Mouse (Mus musculus) left cerebral cortex, adult 18-20 months (tissue): ENCODE measurements around the gene Zfp790. TPM values are rescaled to one million over a fixed set of nuclear protein-coding genes. Genes with fewer than 3 reads are reported as not detected.
"Not testable (repeated sequence)": the region's sequence is repeated elsewhere in the genome, so short reads cannot be mapped to it uniquely, and the experiment has no call there.

ENCODE experiments used
- DNase-seq, 2 experiments: peaks; one replicate each; pipeline ENCODE4 v3.0.0; 2021 to 2022; ENCODE audit warnings: low spot score in 2 of 2, mixed read lengths in 1 of 2
- microRNA-seq, 2 experiments: library from miRNA; unstranded; fragments of <30 nt; microRNA quantifications; one replicate each; pipeline ENCODE4 v1.2.0; 2021
- total RNA-seq, 2 experiments: library from RNA; stranded (reverse); gene quantifications; 2 replicates each; pipeline ENCODE4 v1.2.3; 2021

Zfp790 gene
- total RNA-seq, 2 experiments from 2014 or later = 23.9 to 24.1 TPM

GRCm38 (mm10) chr7:29839256-29839655, 23.3 kb downstream of the Zfp790 start:
- DNase-seq = no peak

GRCm38 (mm10) chr7:29842105-29842504, 26.2 kb downstream of the Zfp790 start:
- no peak for DNase-seq

GRCm38 (mm10) chr7:29844616-29845015, 28.7 kb downstream of the Zfp790 start:
- no peak for DNase-seq

GRCm38 (mm10) chr7:29852831-29853218, 36.9 kb downstream of the Zfp790 start:
- DNase-seq = no peak

GRCm38 (mm10) chr7:29853219-29853842, 37.4 kb downstream of the Zfp790 start, which contains the start of gene Zfp940:
Gene Zfp940, minus strand, starts transcription at chr7:29853669.
- DNase-seq = peak; percentile 87 to 90

- peak; percentile 93 for DNase-seq
Observed at GRCm38 (mm10) chr7:29859532-29860517, 43.9 kb downstream of the Zfp790 start, which contains the start of gene Zfp420. Gene Zfp420, plus strand, starts transcription at chr7:29859979.

GRCm38 (mm10) chr7:29861660-29862059, 45.7 kb downstream of the Zfp790 start:
- DNase-seq = no peak

- DNase-seq = no peak
Observed at GRCm38 (mm10) chr7:29874256-29874655, 58.3 kb downstream of the Zfp790 start.

GRCm38 (mm10) chr7:29877561-29877960, 61.6 kb downstream of the Zfp790 start:
- not testable (repeated sequence) for DNase-seq

- DNase-seq = no peak
Observed at GRCm38 (mm10) chr7:29880056-29880455, 64.1 kb downstream of the Zfp790 start.

Small RNA genes lying within 50 kb of the gene (microRNA-seq; reads per million reads assigned to microRNA genes)
- 1.2 to 4.7 reads per million in 2 experiments for gene Mir1964

Other genes with a start within 250 kb of the Zfp790 start
- gene Catsperg2, start 89.1 kb upstream of the Zfp790 start, total RNA-seq = not detected
- gene Zfp84, start 47.6 kb upstream of the Zfp790 start, total RNA-seq = 10 to 100 TPM; 17.8 to 18.4 TPM
- gene Zfp30, start 32.1 kb upstream of the Zfp790 start, total RNA-seq = 10 to 100 TPM; 11.7 to 12.9 TPM
- gene Zfp940, start 37.6 kb downstream of the Zfp790 start, total RNA-seq = 10 to 100 TPM; 20.0 to 20.9 TPM
- gene Zfp420, start 43.9 kb downstream of the Zfp790 start, total RNA-seq = 10 to 100 TPM; 17.6 to 18.9 TPM
- gene Zfp27, start 90.5 kb downstream of the Zfp790 start, total RNA-seq = 10 to 100 TPM; 19.8 to 22.5 TPM
- gene Zfp383, start 92.1 kb downstream of the Zfp790 start, total RNA-seq = 1 to 10 TPM; 9.6 to 9.8 TPM
- 10 to 100 TPM; 14.9 to 18.5 TPM for gene Zfp74, start 138.0 kb downstream of the Zfp790 start, total RNA-seq
- gene Zfp568, start 167.8 kb downstream of the Zfp790 start, total RNA-seq = 1 to 10 TPM; 4.5 to 4.7 TPM
- 1 to 10 TPM; 7.6 to 7.7 TPM for gene Zfp14, start 235.3 kb downstream of the Zfp790 start, total RNA-seq